Mouse (Mus musculus): ENCODE data around the gene Padi1.

GRCm38 (mm10) chr4:140793795-140794194 is 51.8 kb downstream of the Padi1 start:
- TF ChIP-seq GATA1 (IDR thresholded peaks at IDR 0.05; ENCODE audit: borderline replicate concordance, low read length) (no peak), CTCF (IDR thresholded peaks at IDR 0.05; ENCODE audit: low read depth, low read length) (no peak), TAL1 (conservative IDR thresholded peaks at IDR 0.05; ENCODE audit: low read depth, low read length) (no peak)

All from G1E (cell line).